Mouse (Mus musculus): ENCODE data around the gene Diaph2.

DNA sequence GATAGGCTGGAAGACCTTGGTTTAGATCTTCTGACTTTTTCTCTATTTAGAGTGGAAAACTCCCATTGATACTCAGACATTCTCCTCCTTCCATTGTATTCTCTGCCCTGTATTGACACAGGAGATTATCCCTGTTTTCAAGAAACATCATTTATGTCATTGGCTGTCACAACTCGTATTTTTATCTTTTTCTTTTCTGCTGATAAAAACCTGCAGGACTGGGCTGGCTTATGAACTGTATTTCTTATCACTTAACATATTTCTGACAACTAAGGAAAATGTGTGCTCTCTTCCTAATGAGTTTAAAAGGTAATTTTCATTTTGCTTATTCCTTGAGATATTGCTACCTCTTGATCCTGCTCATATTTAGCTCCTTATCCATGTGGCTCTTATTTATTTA lies 17.3 kb downstream of the Diaph2 start:
- TF ChIP-seq GATA1 (IDR thresholded peaks at IDR 0.05; ENCODE audit: borderline replicate concordance, low read length) (no peak), FLI1 (IDR thresholded peaks at IDR 0.05; ENCODE audit: low read length) (no peak)

Data from megakaryocyte, embryonic 14.5 days (primary cell).